Mouse (Mus musculus): Measurements from ENCODE around the gene Aqp1. TPM values are rescaled to one million over a fixed set of nuclear protein-coding genes. Genes with fewer than 3 reads are reported as not detected.

Gene Aqp1
- polyA plus RNA-seq, 1 experiment: 2.0 TPM

- no peaks in the 10 kb centered on the region for H3K27me3 ChIP-seq (ENCODE audit: control insufficient read depth, insufficient read depth, low read length)
- H3K4me1 ChIP-seq (ENCODE audit: control insufficient read depth, insufficient read depth, low read length): no peaks in the 10 kb centered on the region
- TF ChIP-seq POLR2A (IDR thresholded peaks at IDR 0.05; ENCODE audit: borderline replicate concordance, insufficient read depth, low read length): no peak
- TF ChIP-seq CTCF (IDR thresholded peaks at IDR 0.05; ENCODE audit: borderline replicate concordance, insufficient read depth, low read depth, low read length): no peak
- no peak for DNase-seq
- no peak overlapping the region for H3K4me3 ChIP-seq (replicated peaks; ENCODE audit: insufficient read depth, low read depth, low read length)
- H3K27ac ChIP-seq (ENCODE audit: insufficient read depth, low read length): no peak overlapping the region
- WGBS: 68% methylated on average over 5 of the region's 5 CpGs
Measured at GRCm38 (mm10) chr6:55384356-55384951, 48.2 kb downstream of the Aqp1 start.

- TF ChIP-seq CTCF (IDR thresholded peaks at IDR 0.05; ENCODE audit: borderline replicate concordance, insufficient read depth, low read depth, low read length) (no peak), POLR2A (IDR thresholded peaks at IDR 0.05; ENCODE audit: borderline replicate concordance, insufficient read depth, low read length) (no peak)
- WGBS: 74% methylated on average over 12 of the region's 12 CpGs
- Histone ChIP-seq H3K4me3 (replicated peaks; ENCODE audit: insufficient read depth, low read depth, low read length) (no peak overlapping the region), H3K27ac (ENCODE audit: insufficient read depth, low read length) (no peak overlapping the region), H3K4me1 (ENCODE audit: control insufficient read depth, insufficient read depth, low read length) (no peaks in the 10 kb centered on the region), H3K27me3 (ENCODE audit: control insufficient read depth, insufficient read depth, low read length) (no peaks in the 10 kb centered on the region)
- no peak for DNase-seq
Measured at GRCm38 (mm10) chr6:55388546-55389169, 52.4 kb downstream of the Aqp1 start.

GRCm38 (mm10) chr6:55389321-55389720 is 53.1 kb downstream of the Aqp1 start:
- 76% methylated on average over 5 of the region's 5 CpGs for WGBS
- Histone ChIP-seq H3K4me1 (ENCODE audit: control insufficient read depth, insufficient read depth, low read length) (no peaks in the 10 kb centered on the region), H3K27me3 (ENCODE audit: control insufficient read depth, insufficient read depth, low read length) (no peaks in the 10 kb centered on the region), H3K4me3 (replicated peaks; ENCODE audit: insufficient read depth, low read depth, low read length) (no peak overlapping the region), H3K27ac (ENCODE audit: insufficient read depth, low read length) (no peak overlapping the region)
- no peak for DNase-seq
- no peak for TF ChIP-seq POLR2A (IDR thresholded peaks at IDR 0.05; ENCODE audit: borderline replicate concordance, insufficient read depth, low read length)
- no peak for TF ChIP-seq CTCF (IDR thresholded peaks at IDR 0.05; ENCODE audit: borderline replicate concordance, insufficient read depth, low read depth, low read length)

GRCm38 (mm10) chr6:55391814-55392213 is 55.6 kb downstream of the Aqp1 start:
- Histone ChIP-seq H3K27me3 (ENCODE audit: control insufficient read depth, insufficient read depth, low read length) (no peaks in the 10 kb centered on the region), H3K4me1 (ENCODE audit: control insufficient read depth, insufficient read depth, low read length) (peaks cover 21% of the 10 kb centered on the region), H3K4me3 (replicated peaks; ENCODE audit: insufficient read depth, low read depth, low read length) (no peak overlapping the region), H3K27ac (ENCODE audit: insufficient read depth, low read length) (no peak overlapping the region)
- 63% methylated on average over 4 of the region's 4 CpGs for WGBS
- DNase-seq: no peak
- no peak for TF ChIP-seq POLR2A (IDR thresholded peaks at IDR 0.05; ENCODE audit: borderline replicate concordance, insufficient read depth, low read length)

- Histone ChIP-seq H3K27ac (ENCODE audit: insufficient read depth, low read length) (no peak overlapping the region), H3K4me3 (replicated peaks; ENCODE audit: insufficient read depth, low read depth, low read length) (no peak overlapping the region), H3K27me3 (ENCODE audit: control insufficient read depth, insufficient read depth, low read length) (no peaks in the 10 kb centered on the region), H3K4me1 (ENCODE audit: control insufficient read depth, insufficient read depth, low read length) (peaks cover 28% of the 10 kb centered on the region)
- TF ChIP-seq CTCF (IDR thresholded peaks at IDR 0.05; ENCODE audit: borderline replicate concordance, insufficient read depth, low read depth, low read length): peak; percentile 90
- TF ChIP-seq POLR2A (IDR thresholded peaks at IDR 0.05; ENCODE audit: borderline replicate concordance, insufficient read depth, low read length): no peak
- peak; percentile 73 to 87 for DNase-seq
- WGBS: 25% methylated on average over 4 of the region's 4 CpGs
Measured at GRCm38 (mm10) chr6:55392453-55392852, 56.2 kb downstream of the Aqp1 start.

GRCm38 (mm10) chr6:55394854-55395253 is 58.6 kb downstream of the Aqp1 start:
- peak; percentile 85 to 89 for DNase-seq
- no peaks in the 10 kb centered on the region for H3K27me3 ChIP-seq (ENCODE audit: control insufficient read depth, insufficient read depth, low read length)
- H3K27ac ChIP-seq (ENCODE audit: insufficient read depth, low read length): no peak overlapping the region
- H3K4me1 ChIP-seq (ENCODE audit: control insufficient read depth, insufficient read depth, low read length): peaks cover 50% of the 10 kb centered on the region
- H3K4me3 ChIP-seq (replicated peaks; ENCODE audit: insufficient read depth, low read depth, low read length): no peak overlapping the region
- WGBS: 10% methylated on average over 10 of the region's 10 CpGs
- no peak for TF ChIP-seq POLR2A (IDR thresholded peaks at IDR 0.05; ENCODE audit: borderline replicate concordance, insufficient read depth, low read length)
- TF ChIP-seq CTCF (IDR thresholded peaks at IDR 0.05; ENCODE audit: borderline replicate concordance, insufficient read depth, low read depth, low read length): no peak

GRCm38 (mm10) chr6:55396176-55396575 is 59.9 kb downstream of the Aqp1 start:
- peak; percentile 55 to 67 for DNase-seq
- H3K4me1 ChIP-seq (ENCODE audit: control insufficient read depth, insufficient read depth, low read length): peaks cover 62% of the 10 kb centered on the region
- TF ChIP-seq POLR2A (IDR thresholded peaks at IDR 0.05; ENCODE audit: borderline replicate concordance, insufficient read depth, low read length): no peak
- no peak for TF ChIP-seq CTCF (IDR thresholded peaks at IDR 0.05; ENCODE audit: borderline replicate concordance, insufficient read depth, low read depth, low read length)
- no peaks in the 10 kb centered on the region for H3K27me3 ChIP-seq (ENCODE audit: control insufficient read depth, insufficient read depth, low read length)
- 21% methylated on average over 3 of the region's 3 CpGs for WGBS
- H3K4me3 ChIP-seq (replicated peaks; ENCODE audit: insufficient read depth, low read depth, low read length): no peak overlapping the region
- H3K27ac ChIP-seq (ENCODE audit: insufficient read depth, low read length): no peak overlapping the region

- Histone ChIP-seq H3K4me3 (replicated peaks; ENCODE audit: insufficient read depth, low read depth, low read length) (no peak overlapping the region), H3K27ac (ENCODE audit: insufficient read depth, low read length) (no peak overlapping the region), H3K27me3 (ENCODE audit: control insufficient read depth, insufficient read depth, low read length) (no peaks in the 10 kb centered on the region), H3K4me1 (ENCODE audit: control insufficient read depth, insufficient read depth, low read length) (peaks cover 66% of the 10 kb centered on the region)
- no peak for TF ChIP-seq POLR2A (IDR thresholded peaks at IDR 0.05; ENCODE audit: borderline replicate concordance, insufficient read depth, low read length)
- 31% methylated on average over 11 of the region's 11 CpGs for WGBS
- DNase-seq: peak; percentile 74 to 80
Measured at GRCm38 (mm10) chr6:55396622-55397041, 60.4 kb downstream of the Aqp1 start.

Other genes with a start within 250 kb of the Aqp1 start
- 1.6 and 1.8 TPM in 2 replicates for gene Crhr2, start 203.4 kb upstream of the Aqp1 start, polyA plus RNA-seq (2012; rRNA removed)
- 1.5 and 2.3 TPM in 2 replicates for gene Inmt, start 161.4 kb upstream of the Aqp1 start, polyA plus RNA-seq (2012; rRNA removed)
- gene Mindy4, start 133.0 kb upstream of the Aqp1 start, polyA plus RNA-seq (2012; rRNA removed): 4.9 and 6.9 TPM in 2 replicates
- not detected in 2 replicates for gene Ghrhr, start 39.9 kb downstream of the Aqp1 start, polyA plus RNA-seq (2012; rRNA removed)
- gene Adcyap1r1, start 115.5 kb downstream of the Aqp1 start, polyA plus RNA-seq (2012; rRNA removed): 71.6 and 77.6 TPM in 2 replicates